Mouse (Mus musculus) neural tube, embryonic 15.5 days (tissue): ENCODE measurements at regions not wholly inside any gene's neighbourhood (a gene's known extent, or its start where the extent isn't known, plus 50 kb on each side); places are given as distances from the start of the nearest gene placed in this dataset.

ENCODE experiments used
- ATAC-seq: fragments of 200-750 bp; cut with Nextera tagmentation; 2 replicates; pipeline ENCODE4 v1.8.0; 2017; ENCODE audit warnings: mild to moderate bottlenecking, moderate TSS enrichment, moderate library complexity; ENCODE audit not compliant: low FRiP score
- H3K27ac ChIP-seq: fragments of 300-500 bp; sonication (generic); replicated peaks from 2 replicates; pipeline ENCODE4 v1.5.1; 2015; ENCODE audit warnings: mild to moderate bottlenecking, inconsistent platforms
- H3K27me3 ChIP-seq: fragments of 300-500 bp; sonication (generic); replicated peaks from 2 replicates; pipeline ENCODE4 v1.6.1; 2015; ENCODE audit warnings: inconsistent platforms
- H3K36me3 ChIP-seq: fragments of 300-500 bp; sonication (generic); 2 replicates; pipeline ENCODE4 v1.6.1; 2015; ENCODE audit warnings: inconsistent platforms
- H3K4me1 ChIP-seq: fragments of 300-500 bp; sonication (generic); 2 replicates; pipeline ENCODE4 v1.6.1; 2015; ENCODE audit warnings: inconsistent platforms
- H3K4me2 ChIP-seq: fragments of 300-500 bp; sonication (generic); 2 replicates; pipeline ENCODE4 v1.6.1; 2015; ENCODE audit warnings: inconsistent platforms, mild to moderate bottlenecking, moderate library complexity
- H3K4me3 ChIP-seq: fragments of 300-500 bp; sonication (generic); replicated peaks from 2 replicates; pipeline ENCODE4 v1.5.1; 2015; ENCODE audit warnings: mild to moderate bottlenecking, inconsistent platforms
- H3K9ac ChIP-seq: fragments of 300-500 bp; sonication (generic); replicated peaks from 2 replicates; pipeline ENCODE4 v1.6.1; 2015; ENCODE audit warnings: mild to moderate bottlenecking, inconsistent platforms
- H3K9me3 ChIP-seq: fragments of 300-500 bp; sonication (generic); replicated peaks from 2 replicates; pipeline ENCODE4 v1.6.1; 2016; ENCODE audit warnings: inconsistent platforms
- WGBS: fragments of 180-500 bp; shearing (Covaris S2); methylation state at CpG from one replicate; pipeline ENCODE4 v1.1.7; 2015; ENCODE audit warnings: mixed read lengths; 5-methylcytosine and 5-hydroxymethylcytosine counted together

GRCm38 (mm10) chr1:157973373-157974232 is 382.5 kb downstream of the Brinp2 start:
- no peaks in the 10 kb centered on the region for H3K9me3 ChIP-seq
- H3K36me3 ChIP-seq, result no peaks in the 10 kb centered on the region
- WGBS, result 85% methylated on average over 10 of the region's 10 CpGs
- H3K4me3 ChIP-seq, result no peak overlapping the region
- no peak for ATAC-seq
- no peak overlapping the region for H3K27ac ChIP-seq
- no peaks in the 10 kb centered on the region for H3K4me1 ChIP-seq
- no peak overlapping the region for H3K4me2 ChIP-seq
- H3K27me3 ChIP-seq, result no peaks in the 10 kb centered on the region
- no peak overlapping the region for H3K9ac ChIP-seq

- no peaks in the 10 kb centered on the region for H3K9me3 ChIP-seq
Observed at GRCm38 (mm10) chr1:157974656-157975055, 381.5 kb downstream of the Brinp2 start.

DNA sequence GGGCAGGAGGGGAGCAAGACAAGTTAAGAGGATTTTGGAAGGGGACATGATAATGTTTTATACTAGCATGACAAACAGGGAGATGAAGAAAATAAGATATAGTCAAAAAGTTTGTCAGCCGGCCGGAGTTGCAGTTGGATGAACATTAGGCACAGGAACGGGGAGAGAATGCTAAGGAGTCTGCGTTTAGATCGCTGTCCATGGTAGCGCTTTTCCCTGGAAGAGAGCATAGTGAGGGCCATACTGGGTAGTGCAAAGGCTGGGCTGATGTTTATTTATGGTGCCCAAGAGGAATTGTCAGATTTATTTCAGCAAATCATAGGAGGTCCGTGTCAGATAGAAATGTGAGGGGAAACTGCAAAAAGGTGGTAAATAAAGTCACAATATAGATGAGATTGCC is 337.0 kb downstream of the Brinp2 start:
- Histone ChIP-seq H3K36me3 (no peaks in the 10 kb centered on the region), H3K4me1 (no peaks in the 10 kb centered on the region), H3K27me3 (no peaks in the 10 kb centered on the region), H3K9ac (no peak overlapping the region), H3K27ac (no peak overlapping the region), H3K4me3 (no peak overlapping the region), H3K4me2 (no peak overlapping the region), H3K9me3 (no peaks in the 10 kb centered on the region)
- no peak for ATAC-seq
- 40% methylated on average over 7 of the region's 7 CpGs for WGBS

More at GRCm38 (mm10) chr1:157974656-157975055, 381.5 kb downstream of the Brinp2 start:
- Histone ChIP-seq H3K27ac (no peak overlapping the region), H3K4me1 (no peaks in the 10 kb centered on the region), H3K36me3 (no peaks in the 10 kb centered on the region), H3K27me3 (no peaks in the 10 kb centered on the region), H3K4me3 (no peak overlapping the region), H3K4me2 (no peak overlapping the region), H3K9ac (no peak overlapping the region)
- 76% methylated on average over 4 of the region's 4 CpGs for WGBS
- no peak for ATAC-seq

GRCm38 (mm10) chr1:158039756-158040155 is 316.4 kb downstream of the Brinp2 start:
- Histone ChIP-seq H3K36me3 (no peaks in the 10 kb centered on the region), H3K9ac (no peak overlapping the region), H3K4me1 (no peaks in the 10 kb centered on the region), H3K4me2 (no peak overlapping the region), H3K9me3 (no peaks in the 10 kb centered on the region), H3K4me3 (no peak overlapping the region), H3K27me3 (no peaks in the 10 kb centered on the region), H3K27ac (no peak overlapping the region)
- no peak for ATAC-seq
- 36% methylated on average over 2 of the region's 2 CpGs for WGBS

- Histone ChIP-seq H3K4me3 (no peak overlapping the region), H3K27me3 (no peaks in the 10 kb centered on the region), H3K4me2 (no peak overlapping the region), H3K27ac (no peak overlapping the region), H3K36me3 (no peaks in the 10 kb centered on the region), H3K9ac (no peak overlapping the region), H3K4me1 (no peaks in the 10 kb centered on the region), H3K9me3 (no peaks in the 10 kb centered on the region)
- 88% methylated on average over 4 of the region's 4 CpGs for WGBS
- no peak for ATAC-seq
Observed at GRCm38 (mm10) chr1:158040334-158040733, 315.8 kb downstream of the Brinp2 start.

DNA sequence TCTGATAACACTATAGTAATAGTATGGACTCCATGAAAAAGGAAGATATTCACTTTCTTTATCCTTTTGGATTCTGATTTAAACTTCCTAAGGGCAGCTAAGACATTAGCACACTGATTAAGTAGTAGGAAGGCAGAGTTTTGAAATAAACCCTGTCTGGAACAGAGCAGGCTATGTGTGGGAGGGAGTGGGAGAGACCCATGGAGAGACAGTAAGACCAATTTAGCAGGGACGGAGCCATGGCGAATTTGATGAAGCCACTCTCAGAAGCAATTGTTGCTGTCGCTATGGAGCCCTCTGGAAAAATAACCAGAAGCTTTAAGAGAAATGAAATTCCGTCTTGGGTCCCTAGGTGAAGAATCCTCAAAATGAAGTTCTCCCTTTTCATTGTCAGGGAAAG is 303.5 kb downstream of the Brinp2 start:
- no peaks in the 10 kb centered on the region for H3K36me3 ChIP-seq
- H3K4me3 ChIP-seq, result no peak overlapping the region
- H3K27ac ChIP-seq, result no peak overlapping the region
- ATAC-seq, result no peak
- WGBS, result 67% methylated on average over 4 of the region's 4 CpGs
- no peak overlapping the region for H3K9ac ChIP-seq
- no peaks in the 10 kb centered on the region for H3K9me3 ChIP-seq
- H3K27me3 ChIP-seq, result no peaks in the 10 kb centered on the region
- 0 out of 2 replicates have a peak, but pooled peaks cover 6% of the 10 kb centered on the region for H3K4me1 ChIP-seq
- H3K4me2 ChIP-seq, result no peak overlapping the region

DNA sequence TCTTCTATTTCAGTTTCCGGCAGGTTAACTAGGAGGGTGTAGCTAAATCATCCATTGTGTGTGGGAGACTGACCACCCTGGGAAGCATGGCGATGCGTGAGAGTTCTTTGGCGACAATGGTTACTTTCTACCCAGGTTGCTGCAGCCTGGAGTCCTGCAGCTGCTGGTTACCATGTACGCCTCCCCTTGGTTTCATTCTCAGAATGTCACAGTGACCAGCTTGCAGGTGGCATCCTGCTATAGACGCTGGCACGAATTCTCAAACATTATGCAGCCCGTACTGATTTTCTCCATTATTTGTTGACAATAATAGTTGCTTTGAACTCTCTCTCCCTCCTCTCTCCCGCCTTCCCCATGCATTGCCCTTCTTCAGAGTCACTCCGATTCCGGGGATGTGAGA is 301.2 kb downstream of the Brinp2 start:
- no peak overlapping the region for H3K27ac ChIP-seq
- 0 out of 2 replicates have a peak, but pooled peaks cover 6% of the 10 kb centered on the region for H3K4me1 ChIP-seq
- 54% methylated on average over 11 of the region's 11 CpGs for WGBS
- no peaks in the 10 kb centered on the region for H3K27me3 ChIP-seq
- ATAC-seq, result no peak
- H3K4me2 ChIP-seq, result peak overlapping the region; percentile 24
- no peaks in the 10 kb centered on the region for H3K36me3 ChIP-seq
- no peaks in the 10 kb centered on the region for H3K9me3 ChIP-seq
- H3K9ac ChIP-seq, result no peak overlapping the region
- H3K4me3 ChIP-seq, result no peak overlapping the region

- no peak for ATAC-seq
- Histone ChIP-seq H3K4me3 (no peak overlapping the region), H3K27me3 (no peaks in the 10 kb centered on the region), H3K9me3 (no peaks in the 10 kb centered on the region), H3K27ac (no peak overlapping the region), H3K36me3 (no peaks in the 10 kb centered on the region), H3K4me2 (no peak overlapping the region), H3K9ac (no peak overlapping the region), H3K4me1 (0 out of 2 replicates have a peak, but pooled peaks cover 6% of the 10 kb centered on the region)
- 74% methylated on average over 3 of the region's 3 CpGs for WGBS
Observed at GRCm38 (mm10) chr1:158056994-158057630, 299.0 kb downstream of the Brinp2 start.

DNA sequence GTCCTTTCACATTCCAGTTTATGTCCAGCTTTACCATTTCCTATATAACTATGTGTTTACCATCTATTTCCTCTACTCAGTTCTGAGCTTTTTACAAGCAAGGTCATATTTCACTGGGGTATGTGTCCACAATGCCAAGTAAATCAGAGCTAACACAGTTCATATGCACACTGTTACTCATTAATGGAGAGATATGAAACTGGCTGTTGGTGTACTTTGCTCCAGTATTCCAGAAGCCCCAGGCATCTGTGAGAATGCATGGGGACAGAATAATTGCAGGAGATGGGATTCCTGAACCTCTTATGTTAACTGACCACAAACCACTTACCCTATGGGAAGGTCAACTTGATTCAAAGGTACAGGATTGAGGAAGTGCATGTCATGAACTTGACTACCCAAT is 298.3 kb downstream of the Brinp2 start:
- Histone ChIP-seq H3K27ac (no peak overlapping the region), H3K4me1 (0 out of 2 replicates have a peak, but pooled peaks cover 6% of the 10 kb centered on the region), H3K4me3 (no peak overlapping the region), H3K36me3 (no peaks in the 10 kb centered on the region), H3K9me3 (no peaks in the 10 kb centered on the region), H3K27me3 (no peaks in the 10 kb centered on the region), H3K9ac (no peak overlapping the region), H3K4me2 (no peak overlapping the region)
- no peak for ATAC-seq

- Histone ChIP-seq H3K4me3 (no peak overlapping the region), H3K27me3 (no peaks in the 10 kb centered on the region), H3K9me3 (no peaks in the 10 kb centered on the region), H3K9ac (no peak overlapping the region), H3K4me1 (no peaks in the 10 kb centered on the region), H3K27ac (no peak overlapping the region), H3K4me2 (no peak overlapping the region), H3K36me3 (no peaks in the 10 kb centered on the region)
- ATAC-seq, result no peak
- WGBS, result 85% methylated on average over 6 of the region's 6 CpGs
Observed at GRCm38 (mm10) chr1:158061995-158062394, 294.1 kb downstream of the Brinp2 start.

DNA sequence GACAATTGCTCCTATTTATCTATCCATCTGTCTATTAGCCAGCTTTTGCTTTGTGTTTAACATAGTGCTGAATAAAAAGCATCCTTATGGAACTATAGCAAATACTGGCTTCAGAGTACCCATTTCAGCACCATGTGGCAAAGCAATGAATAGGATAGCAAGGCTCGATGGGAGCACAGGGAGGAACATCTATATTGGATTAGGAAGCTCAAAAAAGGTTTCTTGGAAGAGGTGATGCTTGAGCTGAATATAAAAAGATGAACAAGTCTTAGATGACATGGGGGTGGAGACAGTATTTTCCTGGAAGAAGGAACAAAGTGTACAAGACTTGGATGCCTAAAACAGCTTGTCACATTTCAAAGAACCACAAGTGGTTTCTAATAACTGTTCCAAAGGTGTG is 273.9 kb downstream of the Brinp2 start:
- no peaks in the 10 kb centered on the region for H3K36me3 ChIP-seq
- H3K4me2 ChIP-seq, result no peak overlapping the region
- no peaks in the 10 kb centered on the region for H3K4me1 ChIP-seq
- H3K27ac ChIP-seq, result no peak overlapping the region
- 93% methylated on average over 1 of the region's 1 CpGs for WGBS
- H3K27me3 ChIP-seq, result no peaks in the 10 kb centered on the region
- no peak overlapping the region for H3K4me3 ChIP-seq
- H3K9me3 ChIP-seq, result no peaks in the 10 kb centered on the region
- no peak overlapping the region for H3K9ac ChIP-seq
- ATAC-seq, result no peak

- Histone ChIP-seq H3K9me3 (no peaks in the 10 kb centered on the region), H3K27me3 (no peaks in the 10 kb centered on the region), H3K36me3 (no peaks in the 10 kb centered on the region), H3K27ac (no peak overlapping the region), H3K4me2 (no peak overlapping the region), H3K4me1 (no peaks in the 10 kb centered on the region), H3K4me3 (no peak overlapping the region), H3K9ac (no peak overlapping the region)
- ATAC-seq, result no peak
- WGBS, result 45% methylated on average over 3 of the region's 3 CpGs
Observed at GRCm38 (mm10) chr1:158085856-158086255, 270.3 kb downstream of the Brinp2 start.
